Mouse (Mus musculus): Measurements from ENCODE around the gene Ebpl.
"Not testable (repeated sequence)": the region's sequence is repeated elsewhere in the genome, so short reads cannot be mapped to it uniquely, and the experiment has no call there.

Gene Ebpl

GRCm38 (mm10) chr14:61327618-61328450, 32.4 kb downstream of the Ebpl start:
- DNase-seq (ENCODE audit: low spot score in 2 of 2): peak; percentile 30 to 52

- not testable (repeated sequence) for DNase-seq (ENCODE audit: low spot score in 2 of 2)
Observed at GRCm38 (mm10) chr14:61327007-61327406, 33.2 kb downstream of the Ebpl start.

- DNase-seq (ENCODE audit: low spot score in 2 of 2): no peak
Observed at GRCm38 (mm10) chr14:61322740-61323139, 37.5 kb downstream of the Ebpl start.

GRCm38 (mm10) chr14:61321200-61321599, 39.0 kb downstream of the Ebpl start:
- no peak for DNase-seq (ENCODE audit: low spot score in 2 of 2)

GRCm38 (mm10) chr14:61320765-61321164, 39.5 kb downstream of the Ebpl start:
- peak; percentile 45 to 69 for DNase-seq (ENCODE audit: low spot score in 2 of 2)

- peak; percentile 53 to 58 for DNase-seq (ENCODE audit: low spot score in 2 of 2)
Observed at GRCm38 (mm10) chr14:61316861-61317260, 43.4 kb downstream of the Ebpl start.

GRCm38 (mm10) chr14:61310963-61311362, 49.3 kb downstream of the Ebpl start:
- no peak for DNase-seq (ENCODE audit: low spot score in 2 of 2)

- no peak for DNase-seq (ENCODE audit: low spot score in 2 of 2)
Observed at GRCm38 (mm10) chr14:61310036-61310772, 50.0 kb downstream of the Ebpl start.

GRCm38 (mm10) chr14:61309593-61309992, 50.6 kb downstream of the Ebpl start, which contains the start of gene Arl11:
TSS of gene Arl11 (plus strand) at chr14:61309753.
- no peak for DNase-seq (ENCODE audit: low spot score in 2 of 2)

GRCm38 (mm10) chr14:61303969-61304609, 56.1 kb downstream of the Ebpl start:
- DNase-seq (ENCODE audit: low spot score in 2 of 2): no peak

- DNase-seq (ENCODE audit: low spot score in 2 of 2): no peak
Observed at GRCm38 (mm10) chr14:61302428-61302827, 57.8 kb downstream of the Ebpl start.

GRCm38 (mm10) chr14:61301323-61301722, 58.9 kb downstream of the Ebpl start:
- DNase-seq (ENCODE audit: low spot score in 2 of 2): no peak

- DNase-seq (ENCODE audit: low spot score in 2 of 2): no peak
Observed at GRCm38 (mm10) chr14:61299810-61300209, 60.4 kb downstream of the Ebpl start.

GRCm38 (mm10) chr14:61294738-61295079, 65.5 kb downstream of the Ebpl start:
- DNase-seq (ENCODE audit: low spot score in 2 of 2): peak in 1 of 2 experiments; percentile 29

- DNase-seq (ENCODE audit: low spot score in 2 of 2): peak; percentile 52 to 58
Observed at GRCm38 (mm10) chr14:61293884-61294737, 66.1 kb downstream of the Ebpl start.

- DNase-seq (ENCODE audit: low spot score in 2 of 2): no peak
Observed at GRCm38 (mm10) chr14:61290664-61291063, 69.6 kb downstream of the Ebpl start.

GRCm38 (mm10) chr14:61288606-61289286, 71.5 kb downstream of the Ebpl start:
- DNase-seq (ENCODE audit: low spot score in 2 of 2): no peak

All from urinary bladder, postnatal 36 days (tissue).